Mouse (Mus musculus) spleen, adult 2 months (tissue): ENCODE results near the gene Glyctk. TPM values are rescaled to one million over a fixed set of nuclear protein-coding genes. Genes with fewer than 3 reads are reported as not detected.

Experiments
- DNase-seq, 2 experiments: peaks; one replicate each; pipeline versions ENCODE4 v3.0.0 to v3.0.0-alpha.2; 2012 to 2021; ENCODE audit warnings: low spot score in 2 of 2, low read depth in 1 of 2
- H3K27ac ChIP-seq: fragments of 200-500 bp; 2 replicates; pipeline ENCODE4 v1.5.1; 2012; ENCODE audit warnings: low read length, inconsistent platforms; ENCODE audit not compliant: insufficient read depth
- H3K27me3 ChIP-seq: fragments of 200-500 bp; 2 replicates; pipeline ENCODE4 v1.6.1; 2012; ENCODE audit warnings: mild to moderate bottlenecking, moderate library complexity, low read length, inconsistent platforms; ENCODE audit not compliant: control insufficient read depth, insufficient read depth
- H3K36me3 ChIP-seq: fragments of 200-500 bp; 2 replicates; pipeline ENCODE4 v1.6.1; 2012; ENCODE audit warnings: mild to moderate bottlenecking, low read length, inconsistent platforms; ENCODE audit not compliant: control insufficient read depth, insufficient read depth
- H3K4me1 ChIP-seq: fragments of 200-500 bp; 2 replicates; pipeline ENCODE4 v1.6.1; 2011; ENCODE audit warnings: inconsistent platforms; ENCODE audit not compliant: control insufficient read depth, insufficient read depth, insufficient read length
- H3K4me3 ChIP-seq: fragments of 200-500 bp; 2 replicates; pipeline ENCODE4 v1.5.1; 2011; ENCODE audit warnings: mild to moderate bottlenecking, inconsistent platforms; ENCODE audit not compliant: insufficient read depth, insufficient read length; ENCODE audit errors: extremely low read depth
- CTCF ChIP-seq: fragments of 200-500 bp; IDR thresholded peaks from 2 replicates; pipeline ENCODE4 v1.5.1; 2011; ENCODE audit warnings: mild to moderate bottlenecking, inconsistent platforms; ENCODE audit not compliant: insufficient read depth, insufficient read length, insufficient replicate concordance; ENCODE audit errors: extremely low read depth
- POLR2A ChIP-seq: fragments of 200-500 bp; IDR thresholded peaks from 2 replicates; pipeline ENCODE4 v1.6.1; 2011; ENCODE audit warnings: low read depth, low read length, inconsistent platforms
- WGBS: fragments of 180-500 bp; shearing (Covaris S2); methylation state at CpG from one replicate; pipeline ENCODE4 v1.1.7; 2018; 5-methylcytosine and 5-hydroxymethylcytosine counted together
- polyA plus RNA-seq: library from polyadenylated mRNA; depleted of rRNA; stranded (reverse); fragments of >200 nt; gene quantifications from 2 replicates; pipeline ENCODE4 v1.2.3, GENCODE M21; 2012

Glyctk gene
- polyA plus RNA-seq, 1 experiment = 6.5 TPM

DNA sequence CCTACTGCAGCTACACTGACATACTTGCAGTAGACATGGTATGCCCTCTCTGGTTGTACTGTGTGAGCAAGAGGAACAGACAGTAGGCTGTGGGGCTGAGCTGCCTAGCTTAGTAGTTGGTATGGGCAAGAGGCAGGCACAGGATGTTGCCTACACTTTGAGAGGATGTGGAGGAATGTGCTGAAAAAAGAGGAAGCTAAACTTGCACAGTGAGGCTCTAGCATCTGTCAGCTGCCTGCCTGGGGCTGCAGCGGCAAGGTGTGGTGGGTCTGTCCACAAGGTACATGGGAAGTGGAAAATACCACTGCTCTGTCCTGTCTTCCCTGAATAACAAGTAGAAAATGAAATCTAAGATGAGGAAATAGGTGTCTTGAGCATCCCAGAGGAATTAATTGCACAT, 35.1 kb upstream of the Glyctk start:
- Histone ChIP-seq H3K27ac (peak overlapping the region; percentile 36), H3K4me1 (peaks cover 16% of the 10 kb centered on the region), H3K27me3 (no peaks in the 10 kb centered on the region), H3K4me3 (no peak overlapping the region), H3K36me3 (peaks cover 36% of the 10 kb centered on the region)
- DNase-seq = peak in 1 of 2 experiments; percentile 59
- TF ChIP-seq CTCF = no peak
- no peak for TF ChIP-seq POLR2A
- WGBS = 3% methylated on average over 1 of the region's 1 CpGs

DNA sequence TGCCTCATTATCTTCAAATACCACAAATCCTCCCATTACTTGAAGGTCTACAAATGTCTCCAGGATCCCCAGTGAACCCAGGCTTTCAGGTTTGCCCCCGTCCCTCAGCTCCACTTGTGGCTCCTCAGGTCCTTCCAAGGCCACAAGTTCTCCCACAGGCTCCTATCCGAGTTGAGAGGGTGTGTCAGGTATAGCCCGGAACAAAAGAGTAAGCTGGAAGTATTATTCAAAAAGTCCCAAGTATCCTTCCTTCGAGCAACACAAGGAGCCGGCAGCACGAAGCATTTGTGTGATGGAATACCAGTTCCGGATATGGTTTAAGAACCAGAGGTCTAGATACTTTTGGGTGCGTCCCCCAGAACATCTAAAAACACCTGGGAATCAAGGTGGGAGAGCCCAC, 34.1 kb upstream of the Glyctk start:
- no peak overlapping the region for H3K4me3 ChIP-seq
- peaks cover 7% of the 10 kb centered on the region; the same call in 1 of the 2 replicates for H3K4me1 ChIP-seq
- H3K36me3 ChIP-seq = peaks cover 43% of the 10 kb centered on the region
- no peak for DNase-seq
- 92% methylated on average over 8 of the region's 8 CpGs for WGBS
- no peak overlapping the region; the same call in 1 of the 2 replicates for H3K27ac ChIP-seq
- H3K27me3 ChIP-seq = no peaks in the 10 kb centered on the region
- TF ChIP-seq POLR2A (no peak), CTCF (no peak)

DNA sequence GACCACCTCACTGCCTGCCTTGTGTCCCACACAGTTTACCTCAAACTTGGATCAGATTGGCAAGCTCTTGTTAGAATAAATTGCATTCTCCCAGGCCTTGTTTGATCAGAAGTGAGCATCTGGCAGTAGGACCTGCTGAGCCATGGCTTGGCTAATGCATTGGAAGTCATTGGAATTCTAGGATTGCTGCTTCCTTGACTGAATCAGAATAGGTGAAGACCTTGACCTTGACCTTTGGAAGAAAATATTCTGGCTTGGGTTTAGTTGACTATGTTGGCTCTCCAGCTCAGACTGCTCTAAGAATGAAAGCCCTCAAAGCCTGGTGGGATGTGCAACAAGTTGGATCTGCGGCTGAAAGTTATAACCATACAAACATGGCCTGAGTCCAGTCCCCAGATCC, 33.4 kb upstream of the Glyctk start:
- no peak for DNase-seq
- no peak overlapping the region for H3K27ac ChIP-seq
- peaks cover 45% of the 10 kb centered on the region for H3K36me3 ChIP-seq
- TF ChIP-seq POLR2A = no peak
- no peak for TF ChIP-seq CTCF
- H3K4me3 ChIP-seq = no peak overlapping the region
- H3K4me1 ChIP-seq = peaks cover 6% of the 10 kb centered on the region; the same call in 1 of the 2 replicates
- no peaks in the 10 kb centered on the region for H3K27me3 ChIP-seq
- 91% methylated on average over 1 of the region's 1 CpGs for WGBS

DNA sequence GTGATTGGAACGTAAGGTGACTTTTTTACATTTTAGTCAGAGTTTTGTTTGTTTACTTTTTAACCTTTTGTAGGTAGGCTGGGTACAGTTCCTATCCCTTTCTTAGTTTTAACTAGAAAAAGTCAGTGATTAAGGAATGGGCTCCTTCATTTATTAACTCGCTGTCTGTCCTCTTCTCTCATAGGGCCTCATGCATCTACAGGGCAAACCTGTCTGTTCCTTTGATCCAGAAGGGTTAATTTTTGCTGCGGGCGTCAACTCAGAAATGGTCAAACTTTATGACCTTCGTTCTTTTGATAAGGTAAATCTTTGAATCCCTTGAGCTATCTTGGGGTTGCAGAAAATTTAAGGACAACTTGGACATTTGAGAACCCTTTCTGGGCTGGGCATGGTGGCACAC, 26.1 kb upstream of the Glyctk start:
- 97% methylated on average over 5 of the region's 5 CpGs for WGBS
- Histone ChIP-seq H3K27ac (no peak overlapping the region), H3K36me3 (peaks cover 62% of the 10 kb centered on the region), H3K4me3 (no peak overlapping the region), H3K4me1 (no peaks in the 10 kb centered on the region), H3K27me3 (no peaks in the 10 kb centered on the region)
- no peak for DNase-seq
- TF ChIP-seq POLR2A (no peak), CTCF (no peak)

DNA sequence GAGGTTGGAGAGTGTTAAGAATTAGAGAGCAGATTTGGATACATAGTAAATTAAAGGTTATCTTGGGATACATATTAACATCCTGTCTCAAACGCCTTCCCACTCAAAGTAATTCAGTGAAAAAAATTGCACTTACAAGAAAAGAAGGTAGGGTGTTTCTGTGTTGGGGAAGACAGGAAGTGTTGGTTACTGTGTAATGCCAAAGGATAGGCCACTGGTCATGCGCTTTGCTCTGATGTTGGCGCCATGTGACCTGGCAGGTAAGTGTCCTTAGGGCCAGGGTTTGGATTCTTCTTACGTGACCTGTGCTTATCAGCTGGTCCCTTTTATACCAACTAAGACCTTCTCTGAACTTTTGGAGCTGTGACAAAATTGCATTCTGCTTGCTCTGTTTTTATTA, 24.2 kb upstream of the Glyctk start:
- WGBS = 88% methylated on average over 4 of the region's 4 CpGs
- no peak for DNase-seq
- H3K36me3 ChIP-seq = peaks cover 61% of the 10 kb centered on the region

DNA sequence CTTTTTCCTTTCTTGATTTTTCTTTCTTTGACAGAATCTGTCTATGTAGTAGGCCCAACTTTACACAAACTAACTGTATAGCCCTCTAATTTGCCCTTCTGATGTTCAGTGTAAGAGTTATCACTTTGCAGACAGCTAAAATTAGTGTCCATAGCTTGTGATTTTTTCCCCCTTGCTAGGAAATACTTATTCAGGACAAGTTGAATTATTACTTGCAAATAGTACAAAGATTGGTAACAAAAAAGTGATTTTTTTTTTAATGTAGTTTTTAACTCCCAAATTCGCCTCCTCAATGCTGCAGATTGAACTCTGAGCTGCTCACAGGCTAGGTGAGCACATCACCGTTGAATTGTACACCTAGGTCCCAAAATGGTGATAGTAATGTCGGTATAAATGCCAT, 22.0 kb upstream of the Glyctk start:
- peaks cover 4% of the 10 kb centered on the region; the same call in 1 of the 2 replicates for H3K4me1 ChIP-seq
- H3K27me3 ChIP-seq = no peaks in the 10 kb centered on the region
- no peak for DNase-seq
- H3K27ac ChIP-seq = no peak overlapping the region
- TF ChIP-seq CTCF (no peak), POLR2A (no peak)
- WGBS = 95% methylated on average over 3 of the region's 3 CpGs
- no peak overlapping the region for H3K4me3 ChIP-seq
- H3K36me3 ChIP-seq = peaks cover 48% of the 10 kb centered on the region

More for the DNA sequence above, 24.2 kb upstream of the Glyctk start:
- Histone ChIP-seq H3K4me1 (no peaks in the 10 kb centered on the region), H3K27me3 (no peaks in the 10 kb centered on the region), H3K27ac (no peak overlapping the region), H3K4me3 (no peak overlapping the region)
- TF ChIP-seq POLR2A (no peak), CTCF (no peak)

DNA sequence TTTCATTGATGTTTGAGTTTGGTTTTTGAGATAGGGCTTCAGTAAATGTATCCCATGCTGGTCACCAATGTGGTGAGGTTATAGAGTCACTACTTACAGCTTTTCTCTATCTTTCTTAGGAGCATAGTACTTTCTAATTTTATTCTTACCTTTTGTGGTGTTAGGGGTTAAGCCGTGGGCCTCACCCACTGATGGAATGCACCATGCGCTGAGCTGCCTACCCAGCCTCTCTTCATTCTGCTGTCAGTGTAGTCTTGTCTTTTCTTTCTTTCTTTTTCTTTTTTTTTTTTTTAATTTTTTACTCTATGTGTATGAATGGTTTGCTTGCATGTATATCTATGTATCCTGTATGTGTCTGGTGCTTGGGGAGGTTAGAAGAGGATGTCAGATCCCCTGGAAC, 21.5 kb upstream of the Glyctk start:
- 90% methylated on average over 2 of the region's 2 CpGs for WGBS
- Histone ChIP-seq H3K27ac (no peak overlapping the region), H3K4me1 (peaks cover 7% of the 10 kb centered on the region), H3K36me3 (peaks cover 43% of the 10 kb centered on the region), H3K27me3 (no peaks in the 10 kb centered on the region), H3K4me3 (no peak overlapping the region)
- DNase-seq = no peak
- no peak for TF ChIP-seq CTCF
- no peak for TF ChIP-seq POLR2A
